Mouse (Mus musculus) Patski (cell line): ENCODE measurements around the gene Tbc1d14. TPM values are rescaled to one million over a fixed set of nuclear protein-coding genes. Genes with fewer than 3 reads are reported as not detected.

Source experiments
- ATAC-seq: fragments of 100-300 bp; one replicate; pipeline ENCODE4 v1.8.0; 2021
- CTCF ChIA-PET: fragments of 350-600 bp; sonication (Branson Sonifier 250); formaldehyde crosslinking; loops from one replicate; lab custom pipeline; 2022; ENCODE audit warnings: inconsistent platforms; lab: Charles Lee
- POLR2A ChIA-PET: fragments of 350-600 bp; sonication (Branson Sonifier 250); formaldehyde crosslinking; loops from one replicate; lab custom pipeline; 2022; ENCODE audit warnings: antibody characterized with exemption, inconsistent platforms; lab: Charles Lee
- DNase-seq: peaks from one replicate; pipeline ENCODE4 v3.0.0-alpha.2; 2011; ENCODE audit warnings: low read depth, low spot score
- H3K27me3 ChIP-seq: fragments of 371-371 bp; one replicate; pipeline ENCODE4 v1.5.1; 2021
- CTCF ChIP-seq: fragments of 100-300 bp; IDR thresholded peaks from one replicate; pipeline ENCODE4 v1.5.1; 2021
- in situ Hi-C: fragments of 300-500 bp; cut with MboI; formaldehyde crosslinking; loops from 3 replicates; pipeline ENCODE4 v1.11.1; 2018; ENCODE audit warnings: low pct_unique_long_range_greater_than_20kb, mixed read lengths
- polyA plus RNA-seq: library from polyadenylated mRNA; unstranded; gene quantifications from one replicate; pipeline ENCODE4 v1.2.3, GENCODE M21; 2021

The Tbc1d14 gene
- polyA plus RNA-seq, 1 experiment from 2014 or later: 49.8 TPM

GRCm38 (mm10) chr5:36463391-36463790, 129.7 kb downstream of the Tbc1d14 start:
- no peak for DNase-seq
- no peak for TF ChIP-seq CTCF
- CTCF ChIA-PET: interaction anchor here (1.2 to 7.3 kb wide), 10 partner anchors 15 to 430 kb away, joined by 3 to 114 read pairs (median 4); partner anchors contain the start of genes Ccdc96 and Tada2b
- in situ Hi-C loops: no loop called here
- ATAC-seq: no peak
- POLR2A ChIA-PET: interaction anchor here (0.6 kb wide), 1 partner anchor 1511 kb away, joined by 3 read pairs; no protein-coding TSS in a partner anchor
- no peaks in the 10 kb centered on the region for H3K27me3 ChIP-seq

GRCm38 (mm10) chr5:36462810-36463209, 130.3 kb downstream of the Tbc1d14 start:
- in situ Hi-C loops: no loop called here
- H3K27me3 ChIP-seq: no peaks in the 10 kb centered on the region
- no peak for ATAC-seq
- peak; percentile 86 for TF ChIP-seq CTCF
- ChIA-PET CTCF (interaction anchor here (0.7 to 7.3 kb wide), 9 partner anchors 15 to 313 kb away, joined by 3 to 114 read pairs (median 4); partner anchors contain the start of genes Ccdc96 and Tada2b), POLR2A (interaction anchor here (0.6 kb wide), 1 partner anchor 1511 kb away, joined by 3 read pairs; no protein-coding TSS in a partner anchor)
- DNase-seq: no peak

GRCm38 (mm10) chr5:36461231-36461630, 131.8 kb downstream of the Tbc1d14 start:
- H3K27me3 ChIP-seq: no peaks in the 10 kb centered on the region
- TF ChIP-seq CTCF: no peak
- in situ Hi-C loops: no loop called here
- POLR2A ChIA-PET: no interaction called here
- CTCF ChIA-PET: interaction anchor here (1.0 to 7.3 kb wide), 5 partner anchors 14 to 278 kb away, joined by 3 to 114 read pairs (median 11); partner anchors contain the start of genes Ccdc96, Sorcs2 and Tada2b
- peak; percentile 72 for DNase-seq
- peak; percentile 13 for ATAC-seq

GRCm38 (mm10) chr5:36460712-36461111, 132.4 kb downstream of the Tbc1d14 start:
- TF ChIP-seq CTCF: no peak
- in situ Hi-C loops: no loop called here
- DNase-seq: peak; percentile 81
- ChIA-PET CTCF (interaction anchor here (0.7 to 7.3 kb wide), 5 partner anchors 13 to 507 kb away, joined by 3 to 114 read pairs (median 6); partner anchors contain the start of genes Ccdc96, Sorcs2 and Tada2b), POLR2A (no interaction called here)
- H3K27me3 ChIP-seq: no peaks in the 10 kb centered on the region
- no peak for ATAC-seq

GRCm38 (mm10) chr5:36458926-36459325, 134.2 kb downstream of the Tbc1d14 start:
- ChIA-PET POLR2A (no interaction called here), CTCF (no interaction called here)
- no peak for DNase-seq
- TF ChIP-seq CTCF: peak; percentile 78
- in situ Hi-C loops: no loop called here
- H3K27me3 ChIP-seq: no peaks in the 10 kb centered on the region
- ATAC-seq: no peak

- H3K27me3 ChIP-seq: no peaks in the 10 kb centered on the region
- TF ChIP-seq CTCF: no peak
- in situ Hi-C loops: no loop called here
- DNase-seq (no peak), ATAC-seq (peak; percentile 55)
- CTCF ChIA-PET: interaction anchor here (1.4 to 2.2 kb wide), 2 partner anchors 25 to 32 kb away, joined by 3 to 9 read pairs; no protein-coding TSS in a partner anchor
- POLR2A ChIA-PET: no interaction called here
Measured at GRCm38 (mm10) chr5:36457706-36458105, 135.4 kb downstream of the Tbc1d14 start.

- DNase-seq (no peak), ATAC-seq (no peak)
- in situ Hi-C loops: no loop called here
- TF ChIP-seq CTCF: no peak
- ChIA-PET CTCF (no interaction called here), POLR2A (no interaction called here)
- no peaks in the 10 kb centered on the region for H3K27me3 ChIP-seq
Measured at GRCm38 (mm10) chr5:36452821-36453220, 140.3 kb downstream of the Tbc1d14 start.

GRCm38 (mm10) chr5:36451872-36452389, 141.1 kb downstream of the Tbc1d14 start:
- H3K27me3 ChIP-seq: no peaks in the 10 kb centered on the region
- DNase-seq (no peak), ATAC-seq (no peak)
- ChIA-PET POLR2A (no interaction called here), CTCF (no interaction called here)
- in situ Hi-C loops: no loop called here
- no peak for TF ChIP-seq CTCF

- ATAC-seq (no peak), DNase-seq (no peak)
- no peak for TF ChIP-seq CTCF
- ChIA-PET CTCF (no interaction called here), POLR2A (no interaction called here)
- no peaks in the 10 kb centered on the region for H3K27me3 ChIP-seq
- in situ Hi-C loops: no loop called here
Measured at GRCm38 (mm10) chr5:36451119-36451518, 142.0 kb downstream of the Tbc1d14 start.

GRCm38 (mm10) chr5:36449710-36450358, 143.2 kb downstream of the Tbc1d14 start:
- TF ChIP-seq CTCF: no peak
- in situ Hi-C loops: no loop called here
- POLR2A ChIA-PET: no interaction called here
- CTCF ChIA-PET: no interaction called here
- DNase-seq (no peak), ATAC-seq (no peak)
- H3K27me3 ChIP-seq: no peaks in the 10 kb centered on the region

GRCm38 (mm10) chr5:36447872-36448271, 145.2 kb downstream of the Tbc1d14 start:
- in situ Hi-C loops: no loop called here
- CTCF ChIA-PET: interaction anchor here (1.9 kb wide), 1 partner anchor 13 kb away, joined by 6 read pairs; no protein-coding TSS in a partner anchor
- TF ChIP-seq CTCF: no peak
- DNase-seq (no peak), ATAC-seq (no peak)
- no peaks in the 10 kb centered on the region for H3K27me3 ChIP-seq
- POLR2A ChIA-PET: no interaction called here
